Mouse (Mus musculus) lung, adult 2 months (tissue): ENCODE measurements around the gene Rspo1.

Experiments
- CTCF ChIP-seq: fragments of 200-500 bp; IDR thresholded peaks from 2 replicates; pipeline ENCODE4 v1.5.1; 2011; ENCODE audit warnings: mild to moderate bottlenecking, low read length, control low read depth; ENCODE audit not compliant: insufficient read depth
- POLR2A ChIP-seq: fragments of 200-500 bp; IDR thresholded peaks from 2 replicates; pipeline ENCODE4 v1.6.1; 2011; ENCODE audit warnings: low read depth, mild to moderate bottlenecking, control low read depth, low read length, borderline replicate concordance; ENCODE audit errors: extremely low read depth

DNA sequence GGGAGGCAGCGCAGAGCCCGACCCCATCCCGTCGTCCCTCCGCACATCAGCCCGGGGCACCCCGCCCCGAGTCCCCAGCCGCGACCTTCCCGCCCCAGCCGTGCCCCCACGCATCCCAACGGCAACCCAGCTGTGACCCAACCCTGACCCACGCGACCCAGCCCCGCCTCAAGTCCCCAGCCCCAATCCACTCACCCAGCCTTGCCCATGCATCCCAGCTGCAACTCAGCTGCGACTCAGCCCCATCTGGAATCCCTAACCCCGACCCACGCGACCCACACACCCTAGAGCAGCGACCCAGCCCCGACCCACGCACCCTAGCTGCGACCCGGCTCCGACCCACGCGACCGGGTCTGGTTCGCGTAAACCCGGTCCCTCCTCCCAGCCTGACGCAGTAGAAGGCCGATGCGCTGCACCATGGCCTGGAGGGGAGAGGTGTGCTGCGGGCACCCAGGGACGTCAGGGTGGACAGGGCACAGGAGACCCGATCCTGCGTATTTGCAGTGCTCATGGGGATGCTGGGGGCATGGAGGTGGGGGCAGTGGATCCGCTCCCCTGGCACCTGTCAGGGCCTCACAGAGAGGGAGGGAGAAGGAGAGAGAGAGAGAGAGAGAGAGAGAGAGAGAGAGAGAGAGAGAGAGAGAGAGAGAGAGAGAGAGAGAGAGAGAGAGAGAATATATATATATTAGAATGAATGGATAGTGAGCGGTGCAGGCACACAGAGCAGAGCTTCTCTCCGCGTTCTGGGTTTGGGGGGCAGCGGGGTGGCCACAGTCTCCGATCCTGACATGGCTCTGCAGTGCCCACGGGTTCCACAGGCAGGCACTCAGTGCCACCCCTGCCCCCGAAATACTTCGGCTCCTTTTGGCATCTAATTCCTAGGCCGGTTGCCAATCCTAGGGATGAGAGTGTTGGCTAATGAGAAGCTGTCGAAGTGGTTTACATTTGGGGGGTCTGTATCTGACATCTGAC, 795 bp downstream of the Rspo1 start:
- no peak for TF ChIP-seq CTCF
- TF ChIP-seq POLR2A = no peak
